Mouse (Mus musculus): ENCODE results near the gene Cytip.

The Cytip gene

DNA sequence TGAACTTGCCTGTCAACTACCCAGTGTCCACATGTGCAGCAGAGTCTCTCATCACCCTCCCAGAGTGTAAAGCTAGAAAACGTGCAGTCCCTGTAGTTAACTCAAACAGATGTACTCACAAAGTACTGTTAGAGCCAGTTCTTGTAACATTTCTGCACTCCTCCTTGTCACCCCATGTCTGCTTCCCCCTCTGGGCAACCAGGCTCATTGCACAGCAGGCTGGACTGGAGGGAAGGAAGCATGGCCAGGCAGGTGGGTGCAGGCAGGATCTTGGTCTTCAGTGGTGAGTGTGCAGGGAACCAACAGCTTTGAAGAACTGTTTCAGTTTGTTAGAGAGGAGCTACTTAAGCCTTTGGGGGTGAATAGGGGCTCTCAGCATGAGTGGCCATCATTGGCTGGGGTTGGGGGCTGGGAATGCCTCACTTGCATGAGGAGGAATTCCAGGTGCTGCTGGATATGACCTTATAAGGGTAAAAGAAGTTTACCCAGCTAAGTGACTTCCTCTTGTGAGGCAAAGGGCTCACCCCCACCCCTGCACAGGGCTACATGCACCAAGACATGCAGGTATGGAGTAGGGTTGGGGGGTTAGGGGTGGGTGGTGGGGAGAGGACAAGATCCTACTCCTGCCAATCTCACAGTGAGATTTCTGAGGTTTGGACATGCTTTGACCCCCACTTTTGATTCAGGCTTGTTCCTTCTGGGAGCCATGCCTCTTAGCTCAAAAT, 31.7 kb downstream of the Cytip start:
- in situ Hi-C loops (cut with MboI, MseI) = no loop called here

DNA sequence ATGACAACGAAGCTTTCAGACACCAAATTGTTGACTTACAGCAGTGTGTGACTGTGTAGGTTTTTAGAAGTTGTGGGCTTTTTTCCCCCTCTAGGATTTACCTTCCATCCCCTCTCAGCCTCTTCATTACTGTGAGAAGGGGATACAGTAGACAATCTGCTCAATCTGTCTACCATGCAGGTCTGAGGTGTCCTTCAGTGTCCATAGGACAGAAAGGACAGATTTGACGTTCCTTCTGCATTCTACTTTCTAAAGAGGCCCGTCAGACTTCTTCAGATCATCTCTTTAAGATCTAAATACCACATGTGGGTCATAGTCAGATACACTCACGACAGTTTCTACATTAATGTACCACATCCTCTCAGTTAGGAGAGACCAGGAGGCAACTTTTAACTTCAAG, 33.5 kb downstream of the Cytip start:
- in situ Hi-C loops (cut with MboI, MseI) = no loop called here

DNA sequence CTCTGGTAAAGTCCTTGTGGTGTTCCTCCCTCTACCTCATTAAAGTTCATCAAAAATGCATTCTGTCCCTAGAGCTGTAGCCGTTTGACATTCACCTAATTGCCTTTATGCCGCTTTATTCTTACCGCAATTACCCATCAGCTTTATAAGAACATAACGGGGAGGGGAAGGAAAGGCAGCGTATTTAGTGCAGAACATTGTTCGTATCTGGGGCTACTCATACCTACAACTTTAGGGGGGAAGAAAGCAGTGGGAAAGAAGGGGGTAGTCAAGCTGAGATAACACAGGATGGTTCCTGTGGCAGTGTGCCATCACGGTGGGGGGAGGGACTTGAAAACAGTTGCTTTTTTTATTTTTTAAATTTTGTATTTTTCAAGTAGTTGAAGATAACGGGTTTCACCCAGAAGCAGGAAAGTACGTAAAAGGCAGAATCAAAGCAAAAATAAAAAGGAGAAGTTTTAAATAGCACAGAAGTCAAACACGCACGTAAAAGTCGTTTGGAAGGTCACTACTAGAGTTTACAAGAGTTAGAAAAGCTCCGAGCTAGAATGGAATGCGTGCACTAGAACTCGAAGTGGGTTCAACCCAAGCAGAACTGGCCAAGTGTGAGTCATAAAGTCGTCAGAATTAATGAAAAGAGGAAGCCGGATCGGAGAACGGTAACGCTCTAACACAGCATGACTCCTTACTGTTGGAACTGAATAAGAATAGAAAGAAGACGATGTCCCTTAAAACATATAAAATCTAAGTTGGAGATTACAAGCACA, 34.6 kb downstream of the Cytip start:
- in situ Hi-C loops (cut with MboI, MseI) = no loop called here

DNA sequence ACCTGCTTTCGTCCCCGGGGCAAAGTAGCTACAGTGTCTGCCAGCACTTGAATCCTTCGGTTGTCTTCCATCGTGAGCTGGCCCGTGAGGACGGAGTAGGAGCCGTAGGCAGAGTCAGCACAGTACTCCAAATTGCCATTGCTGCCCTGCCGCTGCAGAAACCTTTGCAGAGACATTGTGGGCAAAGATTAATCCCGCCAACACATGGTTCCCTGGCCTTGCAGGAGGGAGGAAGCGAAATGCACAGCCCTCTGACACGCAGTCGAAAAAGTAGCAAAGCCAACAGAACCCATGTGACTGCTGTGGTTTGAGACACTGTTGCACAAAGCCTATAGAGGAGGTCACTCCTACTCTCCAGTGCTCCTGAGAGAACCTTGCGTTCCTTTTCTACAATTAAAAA, 35.5 kb downstream of the Cytip start:
- in situ Hi-C loops (cut with MboI, MseI) = no loop called here

DNA sequence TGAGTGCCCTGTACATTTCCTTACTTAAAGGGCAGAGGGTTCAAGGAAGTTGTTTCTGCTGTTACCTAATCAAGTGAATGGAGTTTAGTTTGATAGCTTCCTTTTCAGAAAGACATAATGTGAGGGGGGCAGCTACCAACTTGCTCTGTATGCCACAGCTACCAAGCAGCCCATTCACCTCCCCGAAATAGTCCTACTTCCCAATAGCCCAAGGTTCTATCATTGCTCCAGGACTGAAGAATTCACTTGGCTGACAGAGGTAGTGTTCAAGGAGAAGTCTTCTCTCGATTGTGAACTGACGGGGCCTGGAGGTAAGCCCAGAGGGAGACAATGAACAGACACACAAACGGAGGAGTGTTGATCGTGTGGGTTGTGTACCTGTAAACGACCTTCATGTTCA, 36.2 kb downstream of the Cytip start:
- in situ Hi-C loops (cut with MboI, MseI) = no loop called here

DNA sequence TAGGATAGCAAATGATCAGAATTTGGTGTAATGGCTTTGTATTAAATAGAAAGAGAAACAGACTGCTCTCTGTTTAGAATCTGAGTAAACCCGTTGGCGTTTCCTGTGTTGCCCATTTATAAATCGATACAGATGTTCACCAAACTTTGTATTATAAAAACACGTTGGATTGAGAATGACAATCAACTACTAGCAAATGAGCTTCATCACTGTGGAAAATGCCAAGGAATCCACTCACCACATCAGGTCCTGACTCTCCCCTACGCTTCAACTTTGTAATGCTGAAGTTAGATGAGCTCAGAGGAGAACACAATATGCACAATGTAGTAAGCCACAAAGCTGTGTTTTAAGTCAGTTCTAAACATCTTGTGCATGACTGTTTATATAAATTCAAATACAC, 36.8 kb downstream of the Cytip start:
- in situ Hi-C loops (cut with MboI, MseI) = no loop called here

DNA sequence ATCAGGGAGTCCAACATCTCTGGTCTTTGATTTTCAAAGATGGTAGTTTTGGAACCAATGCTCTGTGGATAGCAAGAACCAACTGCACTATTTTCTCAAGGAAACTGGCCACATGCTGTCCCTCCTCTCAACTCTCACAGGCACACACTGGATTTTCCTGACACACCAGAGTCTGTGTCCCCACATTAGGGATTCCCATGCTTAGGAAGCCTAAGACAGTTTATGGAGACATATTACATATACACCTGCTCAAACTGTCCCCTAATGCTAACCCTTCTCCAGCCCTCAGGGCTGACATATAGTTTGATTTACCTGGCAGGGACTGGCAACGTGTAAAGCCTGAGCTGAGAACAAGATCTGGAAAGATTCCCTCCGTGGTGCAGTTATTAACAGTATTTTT, 37.2 kb downstream of the Cytip start:
- in situ Hi-C loops (cut with MboI, MseI) = no loop called here

DNA sequence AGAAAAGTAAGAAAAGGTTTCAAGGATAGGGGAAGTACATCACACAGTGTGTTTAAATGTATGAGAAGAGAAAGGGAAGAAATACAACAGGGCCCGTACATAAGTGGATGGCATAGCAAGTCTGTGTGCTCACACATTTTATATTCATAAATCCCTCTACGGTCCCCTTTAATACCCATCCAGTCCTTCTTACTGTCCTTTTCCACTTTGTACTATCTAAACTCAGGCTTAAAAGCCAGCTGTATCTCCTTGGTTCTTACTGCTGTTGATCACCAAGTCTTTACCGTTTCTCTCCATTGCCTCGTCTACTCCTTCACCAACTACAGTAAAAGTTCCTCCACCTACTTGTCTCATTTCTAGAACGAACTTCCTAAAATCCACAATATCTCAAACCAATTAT, 37.9 kb downstream of the Cytip start:
- in situ Hi-C loops (cut with MboI, MseI) = no loop called here

DNA sequence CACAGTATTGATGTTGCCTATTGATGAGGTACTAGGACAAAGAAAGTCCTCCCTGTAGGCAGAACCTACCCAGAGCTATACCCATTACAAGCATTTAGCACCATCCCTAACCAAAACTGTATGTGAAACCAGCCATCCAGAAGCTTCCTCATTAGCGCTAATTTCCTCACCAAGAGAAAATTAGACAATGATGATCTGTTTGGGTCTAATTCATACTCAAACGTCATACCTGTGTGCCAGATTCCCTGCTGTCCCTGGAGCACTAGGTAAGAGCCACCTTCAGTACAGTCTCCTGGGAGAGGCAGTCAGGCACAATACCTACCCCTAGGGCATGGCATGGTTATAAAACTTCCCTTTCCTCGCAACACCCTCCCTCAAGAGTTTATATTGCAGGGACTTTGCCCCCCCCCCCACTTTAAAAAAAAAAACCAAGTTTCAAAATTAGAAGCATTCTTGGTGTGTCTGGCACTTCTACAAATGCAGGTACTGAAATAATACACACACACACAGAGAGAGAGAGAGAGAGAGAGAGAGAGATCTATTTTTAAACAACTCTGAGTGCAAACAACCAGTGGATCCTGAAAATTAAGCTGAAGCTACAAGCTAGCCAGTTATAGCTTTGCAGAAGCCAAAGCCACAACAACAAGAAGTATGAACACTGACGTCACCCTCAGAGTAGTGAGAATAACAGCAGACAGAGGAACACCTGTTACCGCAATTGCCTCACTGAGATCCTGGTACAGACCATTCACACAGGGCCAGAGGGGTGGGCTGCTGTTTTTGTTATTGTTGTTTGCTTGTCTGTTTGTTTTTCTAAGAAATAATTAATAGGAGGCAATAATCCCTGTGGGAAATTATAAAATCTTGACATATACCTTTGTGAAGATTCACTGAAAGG, 38.6 kb downstream of the Cytip start:
- in situ Hi-C loops (cut with MboI, MseI) = no loop called here

DNA sequence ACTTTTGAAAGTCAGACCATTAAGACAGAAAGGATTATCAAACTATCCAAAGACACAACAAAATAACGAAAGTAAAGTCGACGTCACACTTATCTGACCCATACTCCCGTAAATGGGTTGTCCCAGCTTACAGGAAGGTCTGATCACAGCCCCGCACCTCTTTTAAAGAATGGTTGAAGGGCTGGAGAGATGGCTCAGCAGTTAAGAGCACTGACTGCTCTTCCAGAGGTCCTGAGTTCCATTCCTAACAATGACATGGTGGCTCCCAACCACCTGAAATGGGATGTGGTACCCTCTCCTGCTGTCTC, 39.3 kb downstream of the Cytip start:
- in situ Hi-C loops (cut with MboI, MseI) = no loop called here

DNA sequence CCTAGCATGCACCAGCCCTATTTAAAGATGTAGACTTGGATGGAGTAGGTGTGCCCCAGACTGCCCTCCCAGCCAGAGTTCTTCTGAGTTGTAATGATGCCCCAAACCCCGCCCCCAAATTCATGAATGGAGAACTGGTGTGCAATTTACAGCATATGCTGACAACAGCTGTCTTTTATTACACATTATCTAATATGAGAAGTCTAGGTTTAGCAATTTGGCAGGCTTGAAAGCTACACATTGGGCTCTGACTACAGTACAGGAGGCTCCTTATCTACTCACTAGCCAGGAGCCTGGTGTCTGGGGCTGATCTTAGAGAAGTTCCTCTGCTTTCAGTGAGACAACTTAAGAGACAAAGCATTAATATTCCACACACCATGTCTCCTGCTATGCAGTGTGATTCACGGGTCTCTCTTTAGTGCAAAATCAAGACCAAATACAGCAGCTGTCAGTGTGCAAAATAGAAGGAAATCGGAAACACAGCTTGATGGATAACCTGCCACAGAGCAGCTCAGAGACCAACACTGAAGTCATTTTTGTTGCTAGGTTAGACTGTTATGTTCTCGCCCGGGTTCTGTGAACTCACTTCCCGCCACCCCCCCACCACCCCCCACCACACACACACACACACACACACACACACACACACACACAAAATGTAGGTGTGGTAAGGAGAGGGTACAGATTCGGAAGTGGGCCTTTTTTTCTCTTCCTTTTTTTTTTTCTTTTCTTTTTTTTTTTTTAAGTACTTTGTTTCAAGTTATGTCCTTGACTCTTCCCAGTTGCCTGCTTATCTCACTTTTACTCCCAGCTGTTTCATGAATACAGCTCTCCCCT, 39.8 kb downstream of the Cytip start:
- in situ Hi-C loops (cut with MboI, MseI) = no loop called here

DNA sequence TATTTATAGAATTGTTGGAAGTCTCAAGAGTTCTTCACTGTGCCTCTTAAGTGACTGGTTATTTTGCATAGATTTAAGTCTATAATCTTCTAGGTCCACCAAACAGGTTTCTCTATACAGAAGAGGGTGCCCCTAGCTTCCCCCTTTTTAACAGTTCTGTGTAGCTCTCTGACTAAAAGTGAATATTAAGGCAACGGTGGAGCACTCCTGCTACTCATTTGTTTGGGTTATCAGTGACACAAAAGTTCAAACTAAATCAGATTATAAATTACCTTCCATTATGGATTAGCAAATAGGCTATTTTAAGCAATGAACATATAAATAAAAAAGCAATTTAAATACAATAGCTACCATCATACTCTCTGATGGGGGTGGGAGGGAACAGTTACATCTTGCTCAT, 40.8 kb downstream of the Cytip start:
- in situ Hi-C loops (cut with MboI, MseI) = no loop called here

DNA sequence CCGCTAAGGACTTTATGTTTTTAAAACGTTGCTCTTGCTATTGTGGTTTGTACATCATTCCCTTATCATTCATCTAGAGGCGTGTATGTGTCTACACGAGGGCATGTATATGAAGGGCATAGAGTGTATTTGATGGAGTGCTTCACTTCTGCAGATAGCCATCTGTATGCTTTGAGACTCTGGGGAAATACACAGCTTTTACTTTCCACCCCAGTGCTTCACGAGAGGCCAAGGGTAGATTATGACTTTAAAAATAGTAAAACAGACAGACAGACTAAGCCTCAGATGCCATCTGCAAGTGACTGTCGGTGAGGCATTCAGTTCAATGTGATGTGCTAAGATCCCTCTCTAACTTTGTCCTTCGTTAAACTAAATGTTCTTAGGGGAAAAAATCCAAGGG, 41.6 kb downstream of the Cytip start:
- in situ Hi-C loops (cut with MboI, MseI) = no loop called here

DNA sequence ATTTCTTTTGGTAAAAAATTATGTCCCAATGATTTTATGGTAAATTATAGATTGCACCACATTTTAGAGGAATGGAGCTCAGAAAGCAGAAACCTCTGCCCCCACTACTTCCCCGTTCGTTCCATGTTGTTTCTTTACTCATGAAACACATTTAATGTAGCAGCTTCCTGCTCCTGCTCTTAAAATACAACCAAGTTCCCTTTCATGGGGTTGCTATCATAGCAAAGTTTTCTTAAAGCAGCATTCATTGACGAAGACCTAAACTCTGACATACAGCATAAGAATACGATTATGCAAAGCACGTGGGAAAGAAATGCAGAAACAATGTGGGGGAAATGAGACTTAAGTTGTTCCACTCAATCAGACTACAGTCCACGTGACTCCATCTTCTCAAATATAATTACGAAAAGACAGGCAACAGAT, 45.3 kb downstream of the Cytip start:
- in situ Hi-C loops (cut with MboI, MseI) = no loop called here

DNA sequence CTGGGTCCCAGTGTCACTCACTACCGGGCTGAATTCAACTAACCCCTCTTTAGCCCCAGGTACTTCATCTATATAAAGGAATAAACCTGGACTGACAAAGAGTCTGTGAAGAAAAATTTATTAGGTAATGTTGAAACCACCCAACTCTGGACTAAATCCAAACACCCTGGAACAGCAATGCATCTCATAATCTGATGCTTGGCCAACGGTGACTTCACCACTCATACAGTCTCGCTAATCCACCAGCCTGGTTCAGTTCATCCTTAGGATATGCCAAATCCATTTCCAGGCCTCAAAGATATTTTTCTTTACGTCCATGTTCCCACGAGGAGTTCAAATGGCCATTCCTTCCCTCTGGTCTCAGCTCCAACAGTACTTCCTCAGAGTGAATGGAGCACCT, 48.8 kb downstream of the Cytip start:
- in situ Hi-C loops (cut with MboI, MseI) = no loop called here

DNA sequence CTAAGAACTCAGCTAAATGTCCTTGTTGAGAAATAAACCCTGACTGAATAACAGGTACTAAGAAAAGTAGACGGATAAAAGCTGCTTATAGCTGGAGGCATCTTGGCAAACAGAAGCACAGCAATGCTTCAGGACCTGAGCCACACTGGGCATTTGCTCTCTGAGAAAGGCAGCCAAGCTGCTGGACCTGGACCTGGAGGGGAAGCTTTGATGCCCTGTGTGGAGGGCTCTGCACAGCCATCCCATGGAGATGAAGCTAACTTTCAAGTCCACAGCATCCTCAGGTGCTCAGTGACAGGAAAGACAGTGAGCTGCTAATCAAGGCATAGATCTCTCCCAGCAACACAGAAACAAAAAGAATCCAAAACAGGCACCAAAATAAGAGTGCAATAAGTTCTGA, 54.8 kb downstream of the Cytip start:
- in situ Hi-C loops (cut with MboI, MseI) = no loop called here

DNA sequence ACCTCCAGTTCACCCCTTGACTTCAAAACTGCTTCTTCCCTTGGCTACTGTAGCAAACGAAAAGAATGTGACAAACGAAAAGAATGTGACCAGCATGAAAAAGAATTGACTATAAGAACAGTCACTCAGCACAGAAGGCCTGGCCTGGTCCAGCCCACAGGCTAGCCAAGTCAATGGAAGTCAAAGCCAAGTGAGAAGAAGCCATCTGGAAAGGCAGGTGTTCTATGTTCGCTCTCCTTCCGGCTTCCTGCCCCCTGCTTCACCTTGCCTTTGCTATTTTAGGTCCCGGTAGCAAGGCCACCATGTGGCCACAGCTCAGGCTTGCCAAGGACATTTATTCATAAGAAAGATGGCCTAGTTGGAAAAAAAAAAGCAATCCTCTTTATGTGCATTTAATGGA, 56.7 kb downstream of the Cytip start:
- in situ Hi-C loops (cut with MboI, MseI) = loop anchor here (10.0 kb wide), 2 partner anchors 84 to 906 kb away; partner anchors contain the start of gene Ermn

DNA sequence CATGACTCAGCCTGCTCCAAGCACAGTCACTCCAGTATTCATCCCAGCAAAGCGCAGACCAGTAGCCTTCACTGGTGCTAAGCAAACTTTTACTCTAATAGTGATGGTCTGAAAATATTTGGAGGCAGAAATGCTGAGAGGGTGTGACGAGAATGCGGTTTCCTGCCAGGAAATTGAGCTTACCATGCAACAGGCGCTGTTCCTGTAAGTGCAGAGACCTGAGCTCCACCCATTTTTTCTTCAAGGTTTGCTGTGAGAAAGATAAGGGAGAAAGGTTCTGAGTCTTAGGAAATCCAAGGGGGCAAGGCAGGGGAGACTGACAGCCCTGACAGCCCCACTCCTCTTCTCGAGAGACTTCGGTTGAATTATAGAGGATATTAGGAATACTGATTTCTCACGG, 57.7 kb downstream of the Cytip start:
- in situ Hi-C loops (cut with MboI, MseI) = loop anchor here (10.0 kb wide), 2 partner anchors 83 to 907 kb away; partner anchors contain the start of gene Ermn

DNA sequence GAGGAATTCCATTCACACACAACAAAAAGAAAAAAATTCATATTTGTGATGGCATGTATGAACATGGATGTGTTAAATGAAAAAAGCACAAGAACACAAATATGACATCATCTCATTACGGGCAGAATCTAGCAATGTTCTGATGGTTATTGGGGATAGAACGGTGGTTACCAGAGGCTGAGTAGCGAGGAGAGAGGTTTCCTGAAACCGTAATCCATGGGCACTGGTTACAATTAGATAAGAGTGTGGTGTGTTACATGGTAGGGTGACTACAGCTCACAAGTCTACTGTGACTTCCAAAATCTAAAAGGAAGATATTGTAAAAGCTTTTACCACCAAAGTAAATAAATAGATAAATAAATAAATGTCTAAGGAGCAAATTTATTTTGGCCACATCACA, 58.8 kb downstream of the Cytip start:
- in situ Hi-C loops (cut with MboI, MseI) = loop anchor here (10.0 kb wide), 2 partner anchors 82 to 908 kb away; partner anchors contain the start of gene Ermn

DNA sequence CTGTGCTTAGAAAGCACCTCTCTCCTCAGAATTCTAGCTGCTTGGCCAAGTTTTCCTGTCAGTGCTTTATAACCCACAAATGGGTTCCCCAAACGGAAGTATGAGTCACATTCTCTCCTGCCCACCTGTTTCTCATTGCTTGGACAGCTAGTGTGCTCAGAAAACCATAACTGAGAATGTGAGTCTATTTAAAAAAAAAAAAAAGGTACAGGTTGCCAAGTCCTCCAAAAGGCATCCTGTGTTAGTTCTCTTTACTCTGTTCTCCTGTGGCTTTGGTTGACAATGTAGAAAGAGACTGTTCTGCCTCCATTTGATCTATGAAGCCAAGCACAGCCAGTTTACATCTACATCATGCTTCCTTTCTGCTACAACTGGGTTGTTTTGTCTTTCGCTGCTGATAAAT, 60.3 kb downstream of the Cytip start:
- in situ Hi-C loops (cut with MboI, MseI) = loop anchor here (10.0 kb wide), 2 partner anchors 80 to 910 kb away; partner anchors contain the start of gene Ermn

DNA sequence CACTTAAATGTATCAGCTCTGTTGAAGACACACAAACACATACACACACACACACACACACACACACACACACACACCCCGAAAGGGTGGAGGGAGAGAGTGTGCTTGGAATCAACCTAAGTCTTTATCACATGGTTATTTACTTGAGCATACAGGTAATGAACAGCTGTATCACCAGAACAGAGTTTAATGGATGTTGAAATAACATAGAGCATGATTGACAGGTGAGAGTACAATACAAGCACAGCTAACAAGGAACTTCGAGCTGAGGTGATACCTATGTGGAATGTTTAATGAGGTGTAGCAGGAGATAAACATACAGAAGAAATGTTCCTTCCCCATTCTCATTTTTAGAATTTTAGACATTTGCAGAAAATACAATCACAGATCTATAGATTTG, 62.7 kb downstream of the Cytip start:
- in situ Hi-C loops (cut with MboI, MseI) = loop anchor here (10.0 kb wide), 2 partner anchors 78 to 912 kb away; partner anchors contain the start of gene Ermn
